Mouse (Mus musculus) megakaryocyte, adult 5-6 weeks (primary cell): ENCODE results near the gene Gimap7. TPM values are rescaled to one million over a fixed set of nuclear protein-coding genes. Genes with fewer than 3 reads are reported as not detected.

ENCODE experiments used
- ATAC-seq: 2 replicates; pipeline ENCODE4 v1.8.0; 2016; ENCODE audit warnings: mild to moderate bottlenecking, inconsistent platforms; ENCODE audit not compliant: poor library complexity, severe bottlenecking
- total RNA-seq, 2 experiments: library from RNA; stranded (forward) in 1 of 2; stranded (reverse) in 1 of 2; fragments of 153-499, 151-499 nt in 1 of 2; fragments of 221-1000, 200-1000 nt in 1 of 2; gene quantifications; 2 replicates each; pipeline versions ENCODE4 v1.2.3 to v1.2.4; 2015 to 2017

Gene Gimap7
- total RNA-seq, 2 experiments from 2014 or later = 1.5 to 3.9 TPM

DNA sequence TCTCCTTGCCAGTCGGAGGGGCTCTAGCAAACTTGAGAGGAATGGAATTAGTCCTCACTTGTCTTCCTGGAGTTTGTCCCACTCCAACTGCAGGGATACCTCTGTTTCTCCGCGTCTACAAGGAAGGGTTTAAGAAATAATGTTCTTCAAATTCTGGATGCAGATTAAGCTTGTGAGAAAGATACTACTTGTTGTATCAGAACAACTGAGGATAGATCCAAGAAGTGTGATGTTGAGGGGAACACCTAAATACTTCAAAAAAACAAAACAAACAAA lies 21.3 kb downstream of the Gimap7 start:
- no peak for ATAC-seq

DNA sequence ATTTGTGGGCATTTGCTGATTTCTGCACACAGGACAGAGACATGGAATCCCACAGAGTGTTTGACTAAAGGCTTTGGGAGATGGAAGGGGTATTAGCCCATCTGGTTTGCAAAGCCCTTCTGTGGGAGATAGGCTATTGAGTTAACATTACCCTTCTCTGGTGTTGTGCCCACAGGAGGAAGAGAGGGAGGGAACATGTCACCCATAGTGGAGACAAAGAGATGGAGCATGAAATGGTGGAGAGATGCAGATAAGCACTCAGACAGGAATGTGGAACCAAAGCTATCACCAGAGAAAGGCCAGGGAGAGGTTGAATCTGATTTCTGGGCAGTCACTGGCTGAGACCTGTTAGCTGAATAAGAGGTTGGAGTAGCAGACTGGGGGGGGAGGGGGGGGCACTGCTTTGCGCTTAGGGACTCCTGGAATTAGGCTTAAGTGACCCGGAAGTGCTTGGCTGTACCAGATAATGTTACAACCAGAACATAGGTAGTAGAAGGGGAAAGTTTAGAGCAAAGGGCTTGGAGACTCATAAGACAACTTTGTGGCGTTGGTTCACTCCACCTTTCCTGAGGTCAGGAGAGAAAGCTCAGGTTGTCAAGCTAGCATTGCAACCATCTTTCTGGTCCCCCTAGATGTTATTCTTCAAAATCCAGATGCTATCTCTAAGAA lies 22.2 kb downstream of the Gimap7 start:
- no peak for ATAC-seq

DNA sequence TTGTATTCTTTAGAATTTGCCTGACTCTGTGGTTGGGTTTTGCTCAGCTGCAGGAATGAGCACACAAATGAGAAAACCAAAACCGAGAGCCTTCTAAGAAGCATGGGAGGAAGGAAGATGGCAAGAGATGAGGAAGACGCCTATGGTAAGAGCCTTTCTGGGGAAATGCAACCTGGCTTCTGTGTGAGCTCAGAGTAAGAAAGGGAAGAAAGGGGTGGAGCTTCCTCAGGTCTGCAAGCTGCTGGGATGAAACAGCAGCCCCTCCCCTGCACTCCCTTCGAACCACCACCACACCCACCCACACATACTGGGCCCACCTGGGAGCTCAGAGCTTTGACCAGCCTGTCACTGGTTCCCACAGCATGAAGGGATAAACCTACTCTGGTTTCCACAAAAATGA lies 22.9 kb downstream of the Gimap7 start:
- ATAC-seq = no peak

DNA sequence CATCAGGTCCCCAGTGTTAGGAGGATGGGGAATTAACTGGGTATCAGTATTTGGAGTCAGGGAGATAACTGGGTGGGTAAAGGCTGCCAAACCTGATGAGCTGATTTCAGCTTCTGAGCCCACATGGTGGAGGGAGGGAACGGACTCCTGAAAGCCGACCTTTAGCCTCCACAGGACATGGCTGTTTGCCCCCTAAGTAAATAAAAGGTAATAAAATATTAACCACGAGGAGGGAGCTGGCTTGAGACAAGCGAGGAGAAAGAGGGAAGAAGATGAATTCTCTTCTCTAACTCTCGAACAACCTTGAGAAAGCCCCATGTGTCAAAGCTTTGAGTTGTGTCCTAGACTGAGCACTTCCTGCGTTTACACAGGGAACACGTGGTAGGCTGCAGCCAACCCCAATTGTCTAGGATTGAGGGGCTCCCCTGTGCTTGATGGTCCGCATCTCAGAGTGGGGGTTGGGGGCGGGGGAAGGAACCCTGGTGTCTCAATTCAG lies 23.3 kb downstream of the Gimap7 start:
- no peak for ATAC-seq

DNA sequence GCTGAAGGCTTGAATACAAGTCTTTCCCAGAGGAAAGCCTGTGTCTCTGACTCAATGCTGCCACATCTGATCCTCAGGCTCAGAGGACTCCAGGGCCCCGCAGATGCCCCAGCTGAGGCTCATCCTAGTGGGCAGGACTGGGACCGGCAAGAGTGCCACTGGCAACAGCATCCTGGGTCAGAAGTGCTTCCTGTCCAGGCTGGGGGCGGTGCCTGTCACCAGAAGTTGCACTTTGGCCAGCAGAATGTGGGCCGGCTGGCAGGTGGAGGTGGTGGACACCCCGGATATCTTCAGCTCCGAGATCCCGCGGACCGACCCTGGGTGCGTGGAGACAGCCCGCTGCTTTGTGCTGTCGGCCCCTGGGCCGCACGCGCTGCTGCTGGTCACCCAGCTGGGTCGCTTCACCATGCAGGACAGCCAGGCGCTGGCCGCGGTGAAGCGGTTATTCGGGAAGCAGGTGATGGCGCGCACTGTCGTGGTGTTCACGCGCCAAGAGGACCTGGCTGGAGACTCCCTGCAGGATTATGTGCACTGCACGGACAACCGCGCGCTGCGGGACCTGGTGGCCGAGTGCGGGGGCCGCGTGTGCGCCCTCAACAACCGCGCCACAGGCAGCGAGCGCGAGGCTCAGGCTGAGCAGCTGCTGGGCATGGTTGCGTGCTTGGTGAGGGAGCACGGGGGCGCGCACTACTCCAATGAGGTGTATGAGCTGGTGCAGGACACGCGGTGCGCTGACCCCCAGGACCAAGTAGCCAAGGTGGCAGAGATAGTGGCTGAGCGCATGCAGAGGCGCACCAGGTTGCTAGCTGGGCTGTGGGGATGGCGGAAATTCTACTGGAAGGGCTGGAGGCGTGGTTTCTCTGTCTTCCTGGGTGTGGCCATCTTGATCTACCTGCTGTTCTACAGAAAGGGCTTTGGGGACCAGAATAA lies 24.3 kb downstream of the Gimap7 start:
- ATAC-seq = no peak

DNA sequence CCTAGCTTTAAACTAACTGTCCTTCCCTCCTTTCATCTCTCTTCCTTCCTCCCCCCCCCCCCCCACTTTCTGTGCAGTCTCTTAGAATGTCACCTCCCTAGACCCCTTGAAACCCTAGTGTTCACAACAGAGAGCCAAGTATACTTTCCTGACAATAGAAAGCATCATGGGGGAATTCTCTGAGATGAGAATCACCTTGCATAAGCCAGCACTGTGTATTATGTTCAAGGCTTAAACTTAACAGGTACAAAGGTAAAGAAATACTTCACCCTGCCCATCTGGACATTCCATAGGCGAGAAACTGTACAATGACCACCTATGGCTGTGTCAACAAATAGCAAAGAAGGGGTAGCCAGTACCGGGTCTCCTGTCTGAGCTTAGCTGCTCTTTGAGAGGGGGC lies 27.1 kb downstream of the Gimap7 start:
- ATAC-seq = no peak

DNA sequence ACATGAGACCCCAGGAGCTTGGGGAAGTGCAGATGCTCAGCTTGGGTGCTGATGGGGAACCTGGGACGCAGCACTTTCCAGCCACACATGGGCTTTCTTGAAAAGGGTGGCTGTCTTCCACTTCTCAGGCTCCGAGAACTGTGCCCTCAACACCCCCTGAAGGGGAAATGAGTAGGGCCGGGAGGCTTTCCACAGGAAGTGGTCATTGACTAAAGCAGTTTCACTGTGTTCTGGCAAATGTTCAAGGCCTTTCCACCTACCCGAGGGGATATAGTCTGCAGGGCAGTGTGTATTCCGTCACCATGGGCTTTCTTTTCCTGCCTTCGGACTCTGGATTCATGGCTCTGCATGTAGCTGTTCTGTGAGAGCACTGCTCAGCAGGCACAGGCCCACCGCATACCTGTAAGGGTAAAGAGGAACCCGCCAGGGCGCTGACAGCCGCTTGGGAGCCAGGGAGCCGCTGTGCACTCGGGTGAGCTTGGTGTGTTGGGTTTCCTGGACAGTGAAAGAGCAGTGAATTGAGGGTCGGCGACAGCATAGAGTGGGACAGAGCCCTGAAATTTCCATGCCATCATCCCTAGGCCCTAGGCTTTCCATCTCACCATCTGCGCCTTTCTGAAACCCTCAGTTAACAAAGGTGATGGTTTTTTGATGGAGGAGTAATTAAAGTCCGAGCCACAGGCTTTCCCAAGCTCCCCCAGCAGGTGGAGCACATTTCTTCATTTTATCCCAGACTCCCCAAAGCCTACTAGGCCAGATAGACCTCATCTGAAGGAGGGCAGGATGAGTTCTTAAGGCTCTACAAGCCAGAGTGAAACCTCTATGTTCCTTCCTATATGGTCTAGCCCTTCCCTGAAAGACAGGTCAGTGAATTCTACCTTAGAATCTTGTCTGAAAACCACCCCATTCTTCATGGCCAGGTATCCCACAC lies 27.8 kb downstream of the Gimap7 start, which contains the start of gene Gimap5:
Gimap5 (plus strand) TSS at position 239 of the 931 bp plus-strand sequence.
- ATAC-seq = peak; percentile 64

DNA sequence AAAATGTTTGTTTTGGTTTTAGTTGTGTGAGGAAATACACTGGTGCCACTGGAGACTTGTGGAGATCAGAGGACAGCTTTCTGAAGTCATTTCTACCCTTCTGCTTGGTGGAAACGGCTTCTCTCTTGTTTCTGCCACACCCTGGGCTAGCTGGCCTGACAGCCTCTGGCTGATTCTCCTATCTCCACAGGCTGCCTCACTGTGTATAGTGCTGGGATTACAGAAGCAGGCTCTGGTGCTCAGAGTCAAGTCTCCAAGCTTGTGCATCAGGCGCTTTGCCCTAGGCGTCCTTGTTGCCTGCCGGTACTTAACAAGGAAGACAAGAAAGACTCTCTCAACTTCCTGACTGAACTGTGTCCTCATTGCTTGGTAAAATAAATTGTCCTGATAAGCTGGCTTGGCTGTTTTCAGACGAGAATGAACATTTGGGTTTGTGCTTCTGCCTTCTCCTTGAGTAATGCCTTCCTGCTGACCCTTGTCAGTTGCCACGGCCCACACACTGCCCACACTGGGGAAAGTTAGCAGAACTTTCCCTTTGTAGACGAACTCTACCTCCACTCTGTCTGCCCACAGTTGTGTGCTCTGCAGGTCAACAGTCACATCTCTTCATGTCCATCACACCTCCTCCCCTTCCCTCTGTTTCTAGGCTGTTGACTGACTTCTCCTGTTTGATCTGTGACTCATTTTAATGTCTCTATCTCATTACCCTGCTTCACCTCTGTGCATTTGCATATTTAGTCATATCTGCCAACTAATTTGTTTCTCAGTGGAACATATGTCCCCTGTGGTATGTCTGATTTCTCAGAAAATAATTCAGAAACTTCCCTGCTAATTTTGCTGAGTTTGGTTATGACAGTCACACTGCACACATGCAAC lies 28.9 kb downstream of the Gimap7 start:
- peak; percentile 19 for ATAC-seq

DNA sequence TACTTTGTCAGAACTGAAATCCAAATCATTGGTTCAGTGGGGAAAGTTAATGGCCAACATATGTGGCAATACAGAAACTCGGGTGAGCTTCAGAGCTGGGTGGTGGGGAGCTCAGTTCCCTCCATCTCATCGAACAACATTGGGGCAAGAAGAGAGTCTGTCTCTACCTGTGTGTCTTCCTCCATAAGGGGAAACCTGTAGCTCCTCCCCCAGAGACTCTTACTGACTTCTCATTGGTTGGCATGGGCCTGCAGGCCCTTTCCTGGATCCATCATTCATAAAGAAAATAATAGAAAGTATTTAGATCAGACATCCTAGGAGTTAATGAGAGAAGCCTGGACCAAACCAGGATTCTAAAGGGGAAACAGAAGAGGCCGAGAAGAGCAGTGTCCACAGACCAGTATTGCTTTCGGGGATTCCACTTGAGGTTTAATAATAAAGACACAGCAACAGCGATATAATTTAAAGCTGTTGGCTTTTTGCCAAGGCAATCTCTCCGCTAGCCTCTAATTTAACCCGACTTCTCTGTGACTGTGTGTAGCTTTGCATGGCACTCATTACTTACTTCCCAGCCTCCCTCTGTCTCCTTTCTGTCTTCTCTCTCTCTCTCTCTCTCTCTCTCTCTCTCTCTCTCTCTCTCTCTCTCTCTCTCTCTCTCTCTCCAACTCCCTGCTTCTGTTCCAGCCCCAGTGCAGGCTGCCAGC lies 45.3 kb downstream of the Gimap7 start:
- no peak for ATAC-seq

DNA sequence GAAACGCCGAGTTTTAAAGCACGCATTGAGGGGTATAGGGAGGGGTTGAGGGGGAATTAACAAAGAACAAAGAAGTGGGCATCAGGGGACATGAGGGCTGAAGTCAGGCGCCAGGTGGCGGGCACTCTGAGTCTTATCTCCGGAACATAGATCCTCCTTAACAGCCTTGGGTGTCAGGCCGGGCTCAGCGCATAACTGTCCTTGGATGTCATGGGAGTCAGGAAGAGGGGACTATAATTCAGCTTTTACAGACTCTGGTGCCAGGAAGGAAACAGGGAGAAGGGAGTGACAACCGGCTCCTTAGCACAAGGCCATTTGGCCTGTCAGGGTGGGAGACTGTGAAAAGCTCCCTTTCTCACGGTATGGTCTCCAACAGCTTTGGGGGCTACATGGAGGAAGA lies 46.1 kb downstream of the Gimap7 start:
- no peak for ATAC-seq

DNA sequence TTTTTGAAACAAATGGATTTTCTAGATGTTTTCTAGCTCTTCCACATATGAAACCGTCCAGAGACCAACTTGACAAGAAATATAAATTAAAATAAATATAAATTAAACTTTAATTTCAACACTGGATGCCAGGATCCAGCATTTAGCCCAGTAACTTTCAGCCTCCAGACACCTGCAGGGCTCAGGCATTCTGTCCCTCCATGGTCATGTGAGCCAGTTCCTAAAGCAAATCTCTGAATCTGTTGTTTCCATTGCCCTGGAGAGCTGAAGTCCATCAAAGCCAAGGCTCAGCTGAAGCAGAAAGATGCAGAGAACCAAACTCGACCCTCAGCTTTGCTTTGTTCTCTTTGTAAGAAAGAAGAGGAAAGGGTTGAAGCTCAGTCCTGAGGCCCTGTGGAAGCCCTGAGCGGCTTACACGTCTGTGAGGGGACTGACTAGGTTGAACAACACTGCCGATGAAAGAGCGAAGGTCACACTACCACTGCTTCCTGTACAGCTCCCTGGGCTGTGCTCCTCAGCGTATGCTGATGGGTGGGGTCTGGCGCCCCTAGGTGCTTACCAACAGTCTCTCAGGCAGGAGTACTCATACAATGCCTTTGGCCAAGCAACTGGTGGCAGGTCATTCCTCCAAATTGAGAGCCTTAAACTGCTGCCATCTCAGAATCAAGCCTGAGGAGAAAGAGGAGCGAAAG lies 49.9 kb downstream of the Gimap7 start:
- ATAC-seq = peak; percentile 39

DNA sequence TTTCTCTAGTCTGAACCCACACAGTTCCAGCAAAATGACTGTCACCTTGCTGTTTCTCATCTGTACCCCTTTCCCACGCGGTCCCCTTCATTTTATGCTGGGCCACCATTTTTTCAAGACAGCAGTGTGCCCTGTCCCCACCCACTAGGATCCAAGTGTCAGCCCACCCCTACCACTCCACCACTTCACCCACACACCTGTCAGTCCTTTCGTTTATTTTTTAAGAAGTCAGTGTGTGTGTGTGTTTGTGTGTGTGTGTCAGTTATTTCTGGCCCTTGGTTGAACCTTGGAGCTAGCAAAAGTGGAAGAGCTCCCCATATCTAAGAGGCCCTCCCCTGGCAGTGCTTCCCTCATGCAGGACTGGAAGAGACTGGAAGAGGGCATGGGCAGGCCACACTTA lies 50.5 kb downstream of the Gimap7 start:
- ATAC-seq = no peak

DNA sequence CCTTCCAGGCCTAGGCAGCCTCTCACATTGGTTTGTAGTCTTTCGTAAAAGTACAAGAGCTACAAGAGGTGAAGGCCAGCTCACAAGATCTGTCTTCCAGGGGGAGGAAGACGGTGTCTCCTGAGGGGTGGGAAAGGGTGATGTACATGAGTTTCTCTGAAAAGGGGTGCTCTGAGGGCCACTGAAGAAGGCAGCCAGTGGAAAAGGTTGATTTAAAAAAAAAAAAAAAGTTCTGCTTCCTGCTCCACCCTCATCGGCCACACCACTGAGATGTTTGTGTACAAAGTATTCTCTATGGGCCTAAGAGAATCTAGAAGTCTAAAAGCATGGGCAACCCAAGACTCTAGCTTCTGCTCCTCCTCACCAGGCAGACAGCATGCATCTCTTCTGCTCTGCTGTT lies 52.3 kb downstream of the Gimap7 start, which contains the start of gene Gimap3:
Gimap3 (minus strand) TSS at position 156 of the 400 bp plus-strand sequence.
- no peak for ATAC-seq

DNA sequence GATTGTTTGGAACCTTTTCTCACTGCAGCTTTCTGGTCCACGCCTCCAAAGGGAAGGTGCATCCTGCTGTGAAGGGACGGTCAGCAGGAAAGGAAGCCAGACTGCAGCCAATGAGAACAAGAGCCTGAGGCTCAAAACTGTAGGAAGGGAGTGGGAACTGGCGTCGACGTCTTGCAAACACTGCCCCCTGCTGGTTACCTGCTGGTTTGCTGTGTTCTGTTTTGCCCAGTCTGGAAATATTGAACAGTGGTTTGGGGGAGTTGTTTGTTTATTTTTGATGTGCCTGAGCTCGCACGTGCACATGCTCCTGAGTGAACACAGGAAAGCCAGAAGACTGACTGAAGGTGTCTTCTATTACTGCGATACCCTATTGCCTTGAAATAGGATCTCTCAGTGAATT lies 53.6 kb downstream of the Gimap7 start:
- ATAC-seq = peak; percentile 77

Other genes with a start within 250 kb of the Gimap7 start
- not detected in 2 replicates for gene Atp6v0e2, start 181.0 kb upstream of the Gimap7 start, total RNA-seq (2015)
- 0.48 TPM in 1 of 2 replicates, not detected in the other for gene Atp6v0e2, start 181.0 kb upstream of the Gimap7 start, total RNA-seq (2017)
- 13.4 and 14.3 TPM in 2 replicates for gene Lrrc61, start 163.8 kb upstream of the Gimap7 start, total RNA-seq (2015)
- gene Lrrc61, start 163.8 kb upstream of the Gimap7 start, total RNA-seq (2017) = 9.7 and 11.3 TPM in 2 replicates
- 0.74 TPM in 1 of 2 replicates, not detected in the other for gene Rarres2, start 145.8 kb upstream of the Gimap7 start, total RNA-seq (2015)
- 0.15 and 0.94 TPM in 2 replicates for gene Rarres2, start 145.8 kb upstream of the Gimap7 start, total RNA-seq (2017)
- not detected in 2 replicates for gene Gm45021, start 129.0 kb upstream of the Gimap7 start, total RNA-seq (2015)
- not detected in 2 replicates for gene Gm45021, start 129.0 kb upstream of the Gimap7 start, total RNA-seq (2017)
- 1.8 and 2.7 TPM in 2 replicates for gene Repin1, start 124.7 kb upstream of the Gimap7 start, total RNA-seq (2015)
- gene Repin1, start 124.7 kb upstream of the Gimap7 start, total RNA-seq (2017) = 4.0 and 4.3 TPM in 2 replicates
- gene Gm44965, start 124.7 kb upstream of the Gimap7 start, total RNA-seq (2015) = not detected in 2 replicates
- gene Gm44965, start 124.7 kb upstream of the Gimap7 start, total RNA-seq (2017) = not detected in 2 replicates
- gene Zfp775, start 116.6 kb upstream of the Gimap7 start, total RNA-seq (2015) = 0.45 and 0.82 TPM in 2 replicates
- gene Zfp775, start 116.6 kb upstream of the Gimap7 start, total RNA-seq (2017) = 1.8 and 6.3 TPM in 2 replicates
- gene AI854703, start 91.9 kb upstream of the Gimap7 start, total RNA-seq (2015) = not detected in 2 replicates
- not detected in 2 replicates for gene AI854703, start 91.9 kb upstream of the Gimap7 start, total RNA-seq (2017)
- 2.8 and 2.9 TPM in 2 replicates for gene Gimap8, start 71.4 kb upstream of the Gimap7 start, total RNA-seq (2015)
- 4.9 and 8.0 TPM in 2 replicates for gene Gimap8, start 71.4 kb upstream of the Gimap7 start, total RNA-seq (2017)
- 5.0 and 11.2 TPM in 2 replicates for gene Gimap9, start 42.5 kb upstream of the Gimap7 start, total RNA-seq (2015)
- gene Gimap9, start 42.5 kb upstream of the Gimap7 start, total RNA-seq (2017) = 8.9 and 10.4 TPM in 2 replicates
- gene Gimap4, start 34.1 kb upstream of the Gimap7 start, total RNA-seq (2015) = 24.2 and 24.8 TPM in 2 replicates
- 46.0 and 76.0 TPM in 2 replicates for gene Gimap4, start 34.1 kb upstream of the Gimap7 start, total RNA-seq (2017)
- gene Gimap6, start 10.4 kb upstream of the Gimap7 start, total RNA-seq (2015) = 6.2 and 10.6 TPM in 2 replicates
- gene Gimap6, start 10.4 kb upstream of the Gimap7 start, total RNA-seq (2017) = 15.7 and 23.1 TPM in 2 replicates
- gene Gm28053, start within 50 bp of the Gimap7 start, total RNA-seq (2015) = 0.68 TPM in 1 of 2 replicates, not detected in the other
- 7.3 and 16.2 TPM in 2 replicates for gene Gm28053, start within 50 bp of the Gimap7 start, total RNA-seq (2017)
- gene Gimap1, start 20.4 kb downstream of the Gimap7 start, total RNA-seq (2015) = 5.0 and 5.8 TPM in 2 replicates
- gene Gimap1, start 20.4 kb downstream of the Gimap7 start, total RNA-seq (2017) = 5.3 and 14.2 TPM in 2 replicates
- 4.7 and 5.7 TPM in 2 replicates for gene Gimap5, start 27.6 kb downstream of the Gimap7 start, total RNA-seq (2015)
- 4.5 and 11.2 TPM in 2 replicates for gene Gimap5, start 27.6 kb downstream of the Gimap7 start, total RNA-seq (2017)
- gene Gimap3, start 52.2 kb downstream of the Gimap7 start, total RNA-seq (2015) = 5.3 and 9.4 TPM in 2 replicates
- 7.8 and 9.9 TPM in 2 replicates for gene Gimap3, start 52.2 kb downstream of the Gimap7 start, total RNA-seq (2017)
- 33.4 and 35.5 TPM in 2 replicates for gene Tmem176a, start 122.3 kb downstream of the Gimap7 start, total RNA-seq (2015)
- gene Tmem176a, start 122.3 kb downstream of the Gimap7 start, total RNA-seq (2017) = 16.5 and 20.0 TPM in 2 replicates
- 74.3 and 79.2 TPM in 2 replicates for gene Tmem176b, start 122.9 kb downstream of the Gimap7 start, total RNA-seq (2015)
- gene Tmem176b, start 122.9 kb downstream of the Gimap7 start, total RNA-seq (2017) = 81.4 and 85.0 TPM in 2 replicates
- gene Aoc1, start 154.3 kb downstream of the Gimap7 start, total RNA-seq (2015) = not detected in 2 replicates
- not detected in 2 replicates for gene Aoc1, start 154.3 kb downstream of the Gimap7 start, total RNA-seq (2017)
- not detected in 2 replicates for gene 1600015I10Rik, start 211.3 kb downstream of the Gimap7 start, total RNA-seq (2015)
- gene 1600015I10Rik, start 211.3 kb downstream of the Gimap7 start, total RNA-seq (2017) = not detected in 2 replicates